15 mouse cellular contexts compared by ENCODE assay signal in genomic region chr7:96303963-96304362, GRCm38 (mm10).
"Had no signal": no experiment of that assay in that cellular context is flagged by ENCODE, and none has a peak within 500 bp of the region (broad histone marks: within the 10 kb centered on the region; RNA-seq: fewer than 3 reads in every experiment).

No protein-coding gene starts in this region.

- H3K36me3 ChIP-seq: limb, embryonic 13.5 days; liver, embryonic 15.5 days; midbrain, embryonic 12.5 days; neural tube, embryonic 12.5 days had no signal

- ATAC-seq: lung, postnatal 0 days had no signal

- DNase-seq: kidney, adult 11 months; kidney, adult 9 months; kidney, postnatal 36 days; layer of hippocampus, adult 9-11 months; lung, adult 2 months; lung, postnatal 36 days; right cerebral cortex, postnatal 25 days had no signal

- H3K4me2 ChIP-seq: limb, embryonic 13.5 days; liver, embryonic 11.5 days; liver, embryonic 15.5 days; midbrain, embryonic 12.5 days; neural tube, embryonic 12.5 days had no signal

- H3K4me3 ChIP-seq: limb, embryonic 13.5 days; liver, embryonic 15.5 days; midbrain, embryonic 12.5 days; neural tube, embryonic 12.5 days had no signal

- H3K27ac ChIP-seq: kidney, postnatal 0 days; limb, embryonic 13.5 days; liver, embryonic 15.5 days; midbrain, embryonic 12.5 days; neural tube, embryonic 12.5 days; stomach, postnatal 0 days had no signal

- H3K9me3 ChIP-seq: limb, embryonic 13.5 days; liver, embryonic 15.5 days; midbrain, embryonic 12.5 days; neural tube, embryonic 12.5 days had no signal

- H3K9ac ChIP-seq: limb, embryonic 13.5 days; liver, embryonic 15.5 days; midbrain, embryonic 12.5 days; neural tube, embryonic 12.5 days had no signal

- H3K4me1 ChIP-seq: liver, embryonic 15.5 days had no signal

- H3K27me3 ChIP-seq: limb, embryonic 13.5 days; liver, embryonic 15.5 days; midbrain, embryonic 12.5 days; neural tube, embryonic 12.5 days had no signal
